ENCODE assay signal across 27 mouse cellular contexts in the genomic region with DNA sequence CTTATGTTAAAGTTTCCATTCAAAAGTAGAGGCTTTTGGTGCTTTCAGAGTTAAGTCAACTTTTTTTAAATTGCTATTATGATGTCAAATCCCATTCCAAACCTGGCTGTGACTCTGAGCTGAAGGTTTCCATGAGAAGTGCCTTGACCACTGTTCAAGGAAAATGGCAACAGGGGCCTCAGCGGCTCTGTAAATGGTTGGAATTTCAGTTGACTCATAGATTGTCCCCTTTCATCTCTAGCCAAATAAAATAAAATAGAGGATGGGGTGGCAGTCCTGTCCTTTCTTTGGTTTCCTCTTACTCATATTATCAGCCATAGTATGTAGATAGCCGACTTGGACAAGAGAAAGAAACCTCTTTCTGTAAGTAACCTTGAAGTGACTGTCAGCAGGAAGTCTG.
DNase-seq lines count a peak whose midpoint lies in the region; ATAC-seq and TF ChIP-seq lines count a peak whose summit lies in the region.
"Had no signal": no experiment of that assay in that cellular context is flagged by ENCODE, and none has a peak within 500 bp of the region (broad histone marks: within the 10 kb centered on the region; RNA-seq: fewer than 3 reads in every experiment).

No protein-coding gene starts in this region.

- no peak for TF ChIP-seq CTCF in left cerebral cortex, adult 2 months (IDR thresholded peaks at IDR 0.05)

- no peak overlapping the region for H3K27ac ChIP-seq in heart, embryonic 12.5 days (ENCODE audit: poor library complexity, severe bottlenecking)
- no peak overlapping the region for H3K27ac ChIP-seq in left cerebral cortex, adult 2 months
- no peak overlapping the region for H3K27ac ChIP-seq in limb, embryonic 10.5 days
- H3K27ac ChIP-seq: forebrain, embryonic 10.5 days; forebrain, embryonic 13.5 days; heart, embryonic 13.5 days; hindbrain, embryonic 14.5 days; hindbrain, postnatal 0 days had no signal

- no peaks in the 10 kb centered on the region for H3K4me1 ChIP-seq in heart, embryonic 12.5 days (replicated peaks)
- H3K4me1 ChIP-seq in limb, embryonic 10.5 days, result no peaks in the 10 kb centered on the region
- H3K4me1 ChIP-seq: forebrain, embryonic 10.5 days; forebrain, embryonic 13.5 days; heart, embryonic 13.5 days had no signal

- no peaks in the 10 kb centered on the region for H3K9me3 ChIP-seq in heart, embryonic 12.5 days (replicated peaks)
- no peaks in the 10 kb centered on the region for H3K9me3 ChIP-seq in limb, embryonic 10.5 days (replicated peaks)
- H3K9me3 ChIP-seq: forebrain, embryonic 10.5 days; forebrain, embryonic 13.5 days; heart, embryonic 13.5 days had no signal

- peak; percentile 70 to 90 for DNase-seq in adrenal gland, adult (ENCODE audit: inconsistent age in 2 of 2, low spot score in 1 of 2)
- DNase-seq in adrenal gland, postnatal 25 days, result no peak
- no peak for DNase-seq in heart, adult 18-20 months
- DNase-seq in adrenal gland, postnatal 14 days, result peak; percentile 57
- DNase-seq in left cerebral cortex, adult 2 months (ENCODE audit: extremely low spot score in 1 of 2, low spot score in 2 of 2), result no peak
- DNase-seq in limb, embryonic 10.5 days (ENCODE audit: low spot score), result no peak
- no peak for DNase-seq in gastrocnemius, postnatal 36 days
- DNase-seq: B cell, adult 2 months; cerebellum, adult 11-12 months; cerebellum, adult 8-10 months; cerebellum, postnatal 10 days; gastrocnemius, postnatal 10 days; heart, adult 11 months; heart, postnatal 14 days; heart, postnatal 4 days; kidney, adult 18-20 months had no signal

- WGBS in heart, embryonic 12.5 days, result 52% methylated on average over 2 of the region's 2 CpGs
- WGBS in limb, embryonic 10.5 days, result 85% methylated on average over 2 of the region's 2 CpGs

- no peak overlapping the region for H3K4me3 ChIP-seq in heart, embryonic 12.5 days
- H3K4me3 ChIP-seq in left cerebral cortex, adult 2 months, result no peak overlapping the region
- H3K4me3 ChIP-seq in limb, embryonic 10.5 days, result no peak overlapping the region
- H3K4me3 ChIP-seq: forebrain, embryonic 10.5 days; forebrain, embryonic 13.5 days; heart, embryonic 13.5 days had no signal

- no peak overlapping the region for H3K9ac ChIP-seq in heart, embryonic 12.5 days
- H3K9ac ChIP-seq: forebrain, embryonic 13.5 days; heart, embryonic 13.5 days; hindbrain, embryonic 14.5 days had no signal

- intact Hi-C loops in left cerebral cortex, adult 2 months (cut with DNase I), result no loop called here
- intact Hi-C loops in gastrocnemius, postnatal 36 days (cut with DNase I), result no loop called here

- peak; percentile 59; the same call in 1 of the 2 replicates for ATAC-seq in heart, embryonic 12.5 days (ENCODE audit: insufficient number of reproducible peaks, low FRiP score)
- ATAC-seq: activated CD4-positive, CD25-positive, alpha-beta regulatory T cell, adult 4 months; CD4-positive, CD25-positive, alpha-beta regulatory T cell, adult 4 months; forebrain, embryonic 13.5 days; forebrain, embryonic 16.5 days; hindbrain, postnatal 0 days; inflammation-experienced regulatory T-cells, adult 6 months; intestine, embryonic 16.5 days had no signal

- H3K27me3 ChIP-seq in heart, embryonic 12.5 days (replicated peaks), result no peaks in the 10 kb centered on the region
- H3K27me3 ChIP-seq in limb, embryonic 10.5 days (ENCODE audit: low read depth, poor library complexity, severe bottlenecking), result no peaks in the 10 kb centered on the region
- H3K27me3 ChIP-seq: forebrain, embryonic 13.5 days; heart, embryonic 13.5 days had no signal

- no peak overlapping the region for H3K4me2 ChIP-seq in heart, embryonic 12.5 days
- H3K4me2 ChIP-seq: forebrain, embryonic 13.5 days; heart, embryonic 13.5 days; hindbrain, embryonic 14.5 days had no signal

- H3K36me3 ChIP-seq in heart, embryonic 12.5 days, result no peaks in the 10 kb centered on the region
- no peaks in the 10 kb centered on the region for H3K36me3 ChIP-seq in limb, embryonic 10.5 days
- H3K36me3 ChIP-seq: forebrain, embryonic 10.5 days; heart, embryonic 13.5 days had no signal

Comparison
In these comparisons a context has a peak if more than half of its experiments do, and no peak if none do; other contexts are left out.
1. DNase-seq: peak in adrenal gland, adult (2 of 2) and adrenal gland, postnatal 14 days (single experiment); none in adrenal gland, postnatal 25 days (single experiment), heart, adult 18-20 months (0 of 2), left cerebral cortex, adult 2 months (0 of 2), limb, embryonic 10.5 days (single experiment) and gastrocnemius, postnatal 36 days (0 of 2).